Mouse (Mus musculus): ENCODE results near the gene Bud23.
A peak's percentile ranks its signal among the peaks of the same experiment; 100 is the strongest.
"Not testable (repeated sequence)": the region's sequence is repeated elsewhere in the genome, so short reads cannot be mapped to it uniquely, and the experiment has no call there.

Bud23 gene

DNA sequence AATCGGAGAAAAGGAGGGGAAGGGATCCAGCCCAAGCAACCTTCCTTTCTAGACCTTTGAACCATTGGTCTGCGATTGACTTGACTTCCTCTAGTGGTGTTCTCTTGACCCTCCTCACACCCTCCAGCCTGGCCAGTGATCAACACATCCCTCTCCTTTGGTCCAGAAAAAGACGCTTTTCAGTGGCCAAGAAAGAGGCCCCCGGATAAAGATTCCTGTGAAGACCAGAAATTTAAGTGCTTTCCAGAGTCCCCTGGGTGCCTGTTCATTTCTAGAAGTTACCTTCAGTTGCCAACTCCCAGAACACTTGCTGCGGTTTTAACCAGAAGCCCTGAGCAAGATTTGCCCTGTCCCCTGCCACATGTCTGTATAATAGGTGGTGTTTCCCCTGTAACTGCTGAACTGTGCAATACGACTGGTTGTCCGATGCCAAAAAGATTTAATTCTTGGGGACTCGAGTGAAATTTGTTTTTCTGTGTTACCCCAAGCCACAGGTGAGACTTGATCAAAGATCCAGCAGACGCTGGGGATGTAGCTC lies at the start of gene Bud23:
Gene Bud23 (minus strand): TSS at position 51 of the 538 bp plus-strand sequence.
- DNase-seq (ENCODE audit: low spot score): not testable (repeated sequence)

DNA sequence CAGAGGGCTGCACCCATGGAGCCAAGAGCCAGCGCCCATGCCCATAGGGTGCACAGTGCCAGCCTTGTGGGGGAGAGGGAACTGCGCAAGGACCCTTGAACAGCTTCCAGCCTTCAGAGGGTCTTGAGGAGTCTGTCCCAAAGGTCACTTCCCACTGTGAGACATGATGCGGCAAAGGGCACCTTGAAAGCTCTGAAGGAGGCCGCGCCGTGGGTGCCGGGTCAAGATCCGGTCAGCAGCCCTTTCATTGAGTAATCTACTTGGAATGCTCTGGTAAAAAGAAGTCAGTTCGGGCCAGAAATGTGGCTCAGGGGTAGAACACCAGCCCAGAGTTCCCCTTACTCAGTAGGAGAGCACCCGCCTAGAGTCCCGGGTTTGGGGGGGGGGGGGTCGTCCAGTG lies 49.0 kb upstream of the Bud23 start:
- no peak for DNase-seq (ENCODE audit: low spot score)

DNA sequence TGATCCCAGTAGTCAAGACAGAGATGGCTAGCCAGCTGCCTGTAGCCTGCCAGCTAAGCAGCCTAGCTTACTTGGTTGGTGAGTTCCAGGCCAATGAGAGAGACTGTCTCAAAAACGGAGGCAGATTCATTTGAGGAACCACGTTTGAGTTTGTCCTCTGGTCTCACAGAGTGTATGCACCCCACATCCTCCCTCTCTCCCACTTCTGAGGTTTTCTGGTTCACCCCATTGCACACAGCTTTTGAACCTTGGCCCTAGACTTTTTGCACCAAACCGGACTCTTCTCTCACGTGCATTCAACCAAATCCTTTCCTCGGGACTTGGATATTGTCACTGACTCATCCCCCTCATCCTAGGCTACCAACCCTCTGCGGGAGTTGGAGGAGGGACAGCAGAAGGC lies 45.2 kb upstream of the Bud23 start:
- no peak for DNase-seq (ENCODE audit: low spot score)

DNA sequence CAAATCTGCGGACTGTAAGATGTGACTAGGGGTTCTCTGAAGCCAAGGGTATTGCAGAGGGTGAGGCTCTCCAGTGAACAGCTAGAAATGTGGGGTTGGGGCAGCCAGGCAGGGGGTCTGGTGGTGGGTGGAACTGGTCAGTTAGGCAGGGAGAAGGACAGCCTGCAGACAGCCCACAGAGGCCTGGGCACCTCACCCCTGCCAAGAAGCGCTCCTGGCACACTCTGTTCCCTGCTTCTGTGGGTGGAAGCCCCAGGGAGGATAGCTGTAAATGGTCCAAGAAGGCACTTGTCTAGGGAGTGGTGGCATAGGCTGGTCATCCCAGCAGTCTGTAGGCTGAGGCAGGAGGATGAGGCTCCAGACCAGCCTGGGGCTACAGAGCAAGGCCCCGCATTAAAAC lies 44.7 kb upstream of the Bud23 start:
- no peak for DNase-seq (ENCODE audit: low spot score)

DNA sequence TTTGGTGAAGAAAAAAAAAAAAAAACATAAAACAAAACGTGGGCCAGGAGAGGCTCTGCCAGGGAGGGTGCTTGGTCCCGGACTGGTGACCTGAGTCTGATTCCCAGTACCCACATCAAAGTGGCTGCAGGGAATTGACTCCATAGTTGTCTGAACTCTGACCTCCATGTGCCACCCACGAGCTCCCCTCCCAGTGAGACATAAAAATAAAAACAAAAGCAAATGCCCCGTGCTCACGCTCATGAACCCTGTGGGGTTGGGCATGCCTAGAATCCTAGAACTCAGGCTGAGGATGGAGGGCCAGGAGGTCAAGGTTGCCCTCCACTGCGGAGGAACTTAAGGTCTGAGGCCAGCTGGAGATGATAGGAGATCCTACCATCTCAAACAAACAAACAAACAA lies 44.3 kb upstream of the Bud23 start:
- no peak for DNase-seq (ENCODE audit: low spot score)

DNA sequence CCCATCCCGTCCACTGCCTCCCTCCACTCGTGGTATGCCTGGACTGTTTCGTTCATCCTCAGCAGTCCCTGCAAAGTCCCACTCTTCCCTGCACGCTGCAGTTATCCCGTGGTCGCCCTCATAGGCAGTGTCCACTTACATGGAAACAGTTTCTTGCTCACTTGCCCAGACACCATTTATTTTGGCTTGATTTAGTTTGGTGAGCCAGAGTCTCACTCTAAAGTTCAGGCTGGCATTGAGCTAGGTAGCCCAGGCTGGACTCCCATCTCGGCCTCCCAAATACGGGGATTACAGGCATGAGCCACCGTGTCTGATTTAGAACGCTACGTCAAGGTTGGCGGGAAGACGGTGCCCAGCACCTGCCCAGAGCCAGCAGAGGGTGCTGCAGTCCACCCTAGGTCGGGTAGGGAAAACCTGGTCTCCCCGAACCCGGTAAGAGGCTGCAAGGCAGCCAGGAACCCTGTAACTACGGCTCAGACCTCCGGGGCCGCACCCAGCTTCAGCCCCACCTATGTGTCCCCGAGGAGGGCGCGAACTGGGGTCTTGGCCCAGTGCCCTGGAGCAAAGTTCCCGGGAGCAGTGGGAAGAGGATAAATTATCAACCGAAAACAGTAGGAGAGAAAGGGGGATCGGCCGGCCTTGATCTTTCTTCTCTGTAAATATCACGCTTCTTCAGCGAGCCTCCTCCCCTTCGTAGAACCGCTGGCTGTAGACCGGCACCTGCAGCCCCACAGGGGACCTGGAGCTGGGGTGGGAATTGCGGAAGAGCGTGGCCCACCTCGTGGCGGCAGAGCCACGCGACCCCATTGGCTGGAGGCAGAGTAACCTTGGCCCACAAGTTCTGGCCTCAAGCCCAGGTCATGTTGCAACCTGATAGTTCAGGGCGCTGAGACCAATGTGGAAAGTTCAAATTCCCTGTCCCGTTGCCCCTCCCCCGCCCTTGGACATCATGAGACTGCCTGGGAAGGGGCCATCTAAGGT lies 43.1 kb upstream of the Bud23 start:
- DNase-seq (ENCODE audit: low spot score): peak; percentile 46

DNA sequence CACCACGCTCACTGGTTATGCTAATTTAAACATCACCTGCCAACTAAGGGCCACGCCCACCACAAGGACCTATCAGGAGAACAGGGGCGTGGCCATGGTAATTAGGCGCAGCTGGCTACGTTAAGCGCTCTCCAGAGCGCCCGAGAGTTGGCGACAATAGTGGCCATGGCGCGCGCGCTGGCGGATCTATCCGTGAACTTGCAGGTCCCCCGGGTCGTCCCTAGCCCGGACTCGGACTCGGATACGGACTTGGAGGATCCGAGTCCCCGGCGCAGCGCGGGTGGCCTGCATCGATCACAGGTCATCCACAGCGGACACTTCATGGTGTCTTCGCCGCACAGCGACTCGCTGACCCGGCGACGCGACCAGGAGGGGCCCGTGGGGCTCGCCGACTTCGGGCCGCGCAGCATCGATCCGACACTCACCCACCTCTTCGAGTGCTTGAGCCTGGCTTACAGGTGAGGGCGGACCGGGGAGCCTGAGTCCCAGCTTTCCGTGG lies 42.0 kb upstream of the Bud23 start:
- DNase-seq (ENCODE audit: low spot score): peak; percentile 81

DNA sequence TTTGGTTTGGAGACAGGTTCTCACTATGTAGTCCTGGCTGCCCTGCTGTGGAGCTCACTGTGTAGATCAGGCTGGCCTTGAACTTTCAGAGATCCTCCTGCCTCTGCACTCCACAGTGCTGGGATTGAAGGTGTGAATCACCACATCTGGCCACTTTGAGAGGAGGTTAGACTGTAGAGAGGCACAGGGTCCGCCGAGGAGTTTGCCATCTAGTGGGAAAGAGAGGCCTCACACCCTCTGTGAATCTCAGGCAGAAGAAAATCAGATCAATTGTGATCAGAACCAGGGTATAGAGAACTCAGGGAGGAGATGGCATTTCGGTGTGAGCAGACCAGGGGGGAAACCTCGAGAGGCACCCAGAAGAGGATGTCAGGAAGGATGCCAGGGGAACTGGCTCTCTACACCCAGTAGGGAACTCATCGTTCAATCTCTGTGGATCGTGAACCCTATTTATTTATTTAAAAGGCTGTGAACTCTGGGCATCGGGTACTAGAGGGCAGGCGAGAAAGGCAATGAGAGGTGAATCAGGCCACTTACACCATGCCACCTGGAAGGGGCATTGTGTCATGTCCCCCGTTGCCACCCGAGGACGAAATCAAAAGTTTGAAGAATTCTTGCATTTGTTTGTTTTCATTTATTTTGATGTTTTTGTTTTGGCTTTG lies 39.4 kb upstream of the Bud23 start:
- DNase-seq (ENCODE audit: low spot score): no peak

DNA sequence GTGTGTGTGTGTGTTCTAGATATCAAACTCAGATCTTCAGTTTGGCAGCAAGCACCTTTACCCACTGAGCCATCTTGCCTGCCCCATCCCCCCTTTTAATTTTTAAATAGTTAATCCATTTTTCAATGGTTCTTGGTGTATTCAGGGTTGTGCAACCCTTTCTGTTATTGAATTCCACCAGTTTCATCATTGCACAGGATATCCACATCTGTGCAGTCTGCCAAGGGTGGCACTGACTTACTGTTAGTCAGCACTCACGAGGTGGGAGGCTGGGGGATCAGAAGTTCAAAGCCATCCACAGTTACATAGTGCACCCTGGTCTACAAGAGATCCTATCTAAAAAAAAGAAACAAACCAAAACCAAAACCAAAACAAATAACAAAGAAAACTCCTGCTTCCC lies 36.2 kb upstream of the Bud23 start:
- no peak for DNase-seq (ENCODE audit: low spot score)

DNA sequence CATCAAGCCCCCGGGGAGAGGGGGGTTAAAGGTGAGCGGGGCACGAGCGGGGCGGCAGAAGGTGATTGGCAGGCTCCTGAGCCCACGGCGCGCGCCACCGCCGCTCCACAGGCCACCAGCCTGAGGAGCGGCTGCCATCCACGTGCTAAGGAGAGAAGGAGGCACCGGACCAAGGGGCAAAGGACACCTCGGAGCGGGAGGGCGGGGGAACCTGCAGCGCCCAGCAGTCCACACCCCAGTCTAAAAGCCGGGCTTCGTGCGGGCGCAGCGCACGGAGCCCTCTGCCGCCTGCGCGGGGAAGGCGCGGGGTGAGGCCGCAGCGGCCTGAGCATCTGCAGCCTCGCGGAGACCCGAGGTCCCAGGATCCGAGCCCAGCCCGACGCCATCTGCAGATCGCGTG lies 24.9 kb upstream of the Bud23 start, which contains the start of gene Mlxipl:
Gene Mlxipl (plus strand): TSS at position 238 of the 400 bp plus-strand sequence.
- no peak for DNase-seq (ENCODE audit: low spot score)

DNA sequence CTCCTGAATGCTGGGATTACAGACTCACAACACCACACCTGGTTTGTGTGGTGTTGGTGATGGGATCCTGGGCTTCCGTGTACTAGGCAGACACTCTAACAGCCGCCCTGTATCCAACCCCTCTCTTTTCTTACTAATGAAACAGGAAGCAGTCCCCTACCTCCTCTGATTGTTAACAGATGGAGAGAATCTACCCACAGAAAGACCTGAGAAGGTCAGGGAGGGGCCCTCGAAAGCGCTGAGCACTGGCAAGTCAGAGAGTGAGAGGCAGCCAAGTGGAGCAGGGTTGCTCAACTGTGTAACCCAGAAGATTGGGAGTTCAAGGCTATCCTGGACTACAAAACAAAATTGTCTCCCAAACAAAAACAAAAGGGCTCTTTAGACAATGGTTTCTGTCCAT lies 22.1 kb upstream of the Bud23 start:
- DNase-seq (ENCODE audit: low spot score): no peak

DNA sequence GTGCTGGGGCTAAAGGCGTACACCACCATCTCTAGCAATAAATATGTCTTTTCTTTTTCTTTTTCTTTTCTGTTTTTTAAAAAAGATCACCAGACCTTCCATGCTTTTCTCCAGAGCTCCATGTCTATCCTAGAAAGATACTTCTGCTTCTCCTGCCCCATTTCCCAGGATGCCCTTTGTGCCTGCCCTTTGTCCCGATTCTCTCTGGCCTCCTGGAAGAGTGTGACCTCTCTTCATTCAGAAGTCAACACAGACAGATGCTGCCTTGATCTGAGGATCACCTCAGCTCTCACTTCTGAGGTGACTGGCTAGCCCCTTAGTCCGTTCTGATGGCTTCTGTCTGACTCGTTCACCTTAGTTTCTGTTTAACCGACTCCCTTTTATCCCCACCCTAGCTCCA lies 15.8 kb upstream of the Bud23 start:
- no peak for DNase-seq (ENCODE audit: low spot score)

DNA sequence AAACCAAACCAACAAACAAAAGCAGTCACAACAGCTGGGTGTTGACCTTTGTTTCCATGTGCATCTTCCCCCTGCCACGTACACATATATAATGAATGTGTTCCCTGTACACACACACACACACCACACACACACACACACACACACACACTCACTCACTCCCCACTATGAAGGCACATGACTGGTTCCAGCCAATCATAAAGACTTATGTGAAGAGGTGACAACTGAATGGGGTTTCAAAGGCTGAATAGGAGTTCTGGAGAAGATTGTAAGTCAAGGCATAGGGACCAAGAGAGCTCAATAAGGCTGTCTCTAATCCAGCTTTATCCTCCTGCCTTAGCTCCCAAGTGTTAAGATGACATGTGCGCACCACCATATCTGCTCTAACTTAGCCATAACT lies 14.8 kb upstream of the Bud23 start:
- no peak for DNase-seq (ENCODE audit: low spot score)

DNA sequence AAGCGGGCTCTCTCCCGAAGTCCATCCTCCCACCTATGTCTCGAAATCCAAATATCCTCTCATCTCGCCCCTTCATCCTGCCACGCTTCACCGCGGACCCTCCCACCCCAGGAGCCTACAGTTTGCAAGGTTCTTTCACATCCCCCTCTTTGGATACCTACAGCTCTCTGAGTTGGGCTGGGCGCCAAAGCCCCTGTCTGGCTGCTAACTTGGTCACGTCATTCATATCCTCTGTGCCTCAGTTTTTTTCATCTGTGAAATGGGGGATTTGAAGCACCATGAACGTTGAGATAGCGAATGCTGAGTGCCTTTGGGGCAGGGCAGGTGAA lies 13.7 kb upstream of the Bud23 start:
- DNase-seq (ENCODE audit: low spot score): no peak

DNA sequence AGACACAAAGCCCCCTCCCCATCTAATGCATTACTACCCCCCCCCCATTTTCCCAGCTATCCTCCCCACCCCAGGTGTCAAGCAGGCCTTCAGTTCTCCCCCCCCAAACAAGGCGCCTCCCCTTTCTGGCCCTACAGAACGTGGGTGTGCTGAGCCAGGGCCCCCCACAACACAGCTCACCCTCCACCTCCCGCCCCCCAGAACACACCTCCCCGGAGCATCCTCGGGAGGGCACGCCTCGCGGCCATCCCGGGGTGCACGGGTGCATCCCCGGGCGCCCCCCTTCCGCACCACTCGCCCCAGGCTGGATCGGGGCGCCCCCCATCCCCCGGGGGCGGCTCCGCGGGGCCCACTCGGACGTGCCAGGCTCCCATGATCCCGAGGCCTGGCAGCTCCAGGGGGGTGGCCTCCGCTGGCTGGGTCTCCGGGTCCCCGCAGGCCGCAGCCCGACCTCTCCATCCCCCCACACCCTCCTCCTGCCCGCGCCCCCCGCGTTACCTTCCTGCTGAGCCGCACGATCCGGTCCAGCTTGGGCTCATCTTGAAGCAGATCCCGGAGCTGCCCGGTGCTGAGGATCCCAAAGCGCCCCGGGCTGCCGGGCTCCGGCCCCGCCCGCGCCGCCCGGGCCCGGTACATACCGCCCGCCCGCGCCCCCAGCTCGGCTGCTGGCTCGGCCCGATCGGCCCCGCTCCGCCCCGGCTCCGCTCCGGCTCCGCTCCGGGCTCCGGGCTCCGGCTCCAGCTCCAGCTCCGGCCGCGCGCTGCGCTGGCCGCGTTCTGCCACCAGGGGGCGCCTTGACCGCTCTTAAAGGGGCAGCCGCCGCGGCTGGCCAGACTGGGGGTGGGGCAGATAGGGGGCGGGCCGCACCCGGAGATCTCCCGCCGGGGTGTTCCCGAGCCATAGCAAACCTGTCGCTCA lies 13.1 kb upstream of the Bud23 start, which contains the start of gene Vps37d:
Gene Vps37d (minus strand): TSS at position 703 of the 918 bp plus-strand sequence.
- peak; percentile 79 for DNase-seq (ENCODE audit: low spot score)

DNA sequence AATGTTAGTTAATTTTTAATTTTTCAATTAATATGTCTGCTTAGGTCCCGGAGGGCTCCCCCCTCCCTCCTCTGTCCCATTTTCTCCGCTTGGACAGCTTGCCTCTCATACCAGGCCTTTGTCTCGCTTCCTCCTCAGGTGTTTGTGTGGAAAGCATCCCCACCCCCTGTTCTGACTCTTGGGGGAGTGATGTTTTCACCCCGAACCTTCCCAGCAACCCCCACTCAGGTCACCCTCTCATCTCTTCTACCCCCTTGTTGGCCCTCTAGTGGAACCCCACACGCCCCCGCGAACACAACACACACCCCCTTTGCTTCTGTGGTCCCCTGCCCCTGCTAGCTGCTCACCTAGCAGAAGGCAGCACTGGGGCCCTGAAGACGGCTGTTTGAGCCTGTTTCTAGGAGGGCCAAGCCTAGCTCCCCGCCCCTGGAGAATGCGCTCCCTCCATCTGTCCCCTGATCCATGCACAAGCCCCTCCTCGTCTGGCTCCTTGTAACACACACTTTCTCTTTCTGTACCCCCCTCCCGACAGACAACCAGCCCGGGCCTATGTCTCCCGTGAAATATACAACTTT lies 12.3 kb upstream of the Bud23 start:
- no peak for DNase-seq (ENCODE audit: low spot score)

DNA sequence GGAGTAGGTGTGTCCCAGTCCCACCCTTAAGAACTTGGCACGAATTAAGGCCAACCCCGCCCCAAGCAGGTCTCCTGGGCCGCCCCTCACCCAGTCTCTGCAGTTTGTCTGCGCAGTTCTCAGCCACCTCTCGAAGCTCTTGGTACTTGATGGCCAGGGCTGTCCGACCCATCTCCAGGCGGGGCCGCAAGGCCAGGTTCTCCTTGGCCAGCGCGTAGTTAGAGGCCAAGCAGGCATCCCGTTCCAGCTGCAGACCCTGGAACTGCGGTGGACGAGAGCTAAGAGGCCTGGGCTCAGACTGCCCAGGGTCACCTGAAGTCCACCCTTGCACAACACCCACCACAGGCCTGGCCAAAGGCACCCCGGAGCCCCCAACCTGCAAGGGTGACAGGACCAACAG lies 11.6 kb upstream of the Bud23 start:
- DNase-seq (ENCODE audit: low spot score): no peak

DNA sequence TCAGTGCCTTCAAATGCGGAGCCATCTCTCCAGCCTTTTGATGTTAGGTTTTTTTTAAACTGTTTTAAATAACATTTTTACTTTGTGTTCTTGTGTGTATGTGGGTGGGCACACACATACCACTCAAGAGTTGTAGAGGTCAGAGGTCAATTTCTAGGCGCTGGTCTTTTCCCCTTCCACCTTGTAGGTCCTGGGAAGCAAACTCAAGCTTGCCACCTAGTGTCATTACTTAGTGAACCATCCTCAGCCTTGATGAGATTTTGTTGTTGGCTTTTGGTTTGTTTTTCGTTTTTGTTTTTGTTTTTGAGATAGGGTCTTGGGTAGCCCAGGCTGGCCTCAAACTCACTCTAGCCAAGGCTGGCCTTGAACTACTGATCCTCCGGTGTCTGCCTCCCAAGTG lies 10.9 kb upstream of the Bud23 start:
- DNase-seq (ENCODE audit: low spot score): no peak

DNA sequence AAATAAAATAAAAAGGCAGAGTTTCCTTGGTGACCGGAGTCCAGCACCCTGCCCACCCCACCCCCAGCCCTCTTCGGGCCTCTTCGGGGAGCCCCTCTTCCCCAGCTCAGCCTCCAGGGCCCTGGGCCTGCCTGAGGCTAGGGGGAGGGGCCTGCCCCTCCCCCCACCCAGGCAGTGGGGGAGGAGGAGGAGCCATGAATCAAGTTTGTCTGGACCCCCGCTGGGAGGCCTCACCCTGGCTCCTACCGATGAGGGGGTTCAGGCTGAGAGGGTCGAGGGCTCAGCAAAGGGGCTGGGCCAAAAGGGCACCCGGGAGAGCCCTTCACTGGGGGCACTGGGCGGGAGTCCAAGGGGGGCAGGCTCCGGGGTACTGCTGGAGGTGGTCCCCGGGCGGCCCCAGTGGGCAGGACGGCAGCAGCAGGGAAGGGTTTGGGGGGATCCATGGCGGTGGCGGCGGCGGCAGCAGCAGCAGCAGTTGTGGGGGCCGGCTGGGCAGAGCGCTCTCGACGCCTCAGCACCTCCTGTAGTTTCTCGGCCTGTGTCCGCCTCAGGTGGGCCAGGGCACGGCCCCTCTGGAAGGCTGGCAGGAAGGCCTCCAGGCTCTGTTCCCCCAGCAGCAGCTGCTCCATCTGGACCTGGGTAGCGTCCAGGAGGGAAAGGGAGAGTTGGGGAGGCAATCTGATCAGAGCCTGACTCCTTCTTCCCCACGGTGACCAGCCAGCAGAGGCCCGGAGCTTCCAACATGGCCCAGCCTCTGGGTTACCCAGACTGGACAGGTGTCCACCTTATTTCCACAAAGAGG lies 8.8 kb upstream of the Bud23 start:
- no peak for DNase-seq (ENCODE audit: low spot score)

DNA sequence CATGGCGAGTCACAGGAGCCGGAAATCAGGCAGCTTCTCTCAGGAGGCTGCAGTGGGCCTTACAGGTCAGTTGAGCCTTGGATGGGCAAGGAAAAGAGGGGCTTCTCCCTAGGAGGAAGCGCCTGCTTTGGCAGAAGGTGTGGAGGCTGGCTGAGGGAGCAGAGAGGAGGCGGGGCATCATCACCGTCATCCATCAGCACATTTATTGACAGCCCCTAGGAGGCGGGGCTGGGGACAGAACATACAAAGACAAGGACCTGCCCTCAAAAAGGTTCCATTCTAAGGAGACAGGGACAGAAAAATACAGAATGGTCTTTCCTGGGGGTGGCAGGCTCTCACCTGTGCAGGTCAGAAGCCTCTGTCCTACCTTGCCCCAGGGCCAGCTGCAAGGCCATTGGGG lies 8.0 kb upstream of the Bud23 start:
- no peak for DNase-seq (ENCODE audit: low spot score)

DNA sequence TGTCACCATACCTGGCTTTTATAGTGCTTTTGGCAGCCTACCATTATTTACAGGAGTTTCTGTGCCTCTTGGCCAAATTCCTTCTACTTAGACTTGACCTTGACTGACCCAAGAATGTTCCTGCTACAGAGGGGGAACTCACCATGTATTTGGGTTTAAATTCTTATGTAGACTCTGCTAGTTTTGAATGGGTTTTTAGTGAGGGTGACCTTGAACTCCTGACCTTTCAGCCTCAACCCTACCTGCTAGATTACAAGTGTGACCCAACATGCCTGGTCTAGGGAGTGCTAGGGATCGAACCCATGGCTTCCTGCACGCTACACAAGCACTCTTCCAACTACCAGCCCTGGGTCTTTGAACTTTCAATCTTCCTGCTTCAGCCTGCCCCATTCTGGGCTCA lies 7.3 kb upstream of the Bud23 start:
- DNase-seq (ENCODE audit: low spot score): no peak
